Mouse (Mus musculus) small intestine, adult 2 months (tissue): ENCODE results near the gene Igsf9. TPM values are rescaled to one million over a fixed set of nuclear protein-coding genes. Genes with fewer than 3 reads are reported as not detected.
A peak's percentile ranks its signal among the peaks of the same experiment; 100 is the strongest.

ENCODE experiments used
- H3K27ac ChIP-seq: fragments of 200-500 bp; 2 replicates; pipeline ENCODE4 v1.5.1; 2012; ENCODE audit warnings: low read depth, low read length, control low read depth, inconsistent platforms; ENCODE audit not compliant: insufficient read depth
- H3K27me3 ChIP-seq: fragments of 200-500 bp; 2 replicates; pipeline ENCODE4 v1.6.1; 2012; ENCODE audit warnings: mild to moderate bottlenecking, moderate library complexity, low read length, inconsistent platforms; ENCODE audit not compliant: control insufficient read depth, insufficient read depth
- H3K36me3 ChIP-seq: fragments of 200-500 bp; 2 replicates; pipeline ENCODE4 v1.6.1; 2012; ENCODE audit warnings: mild to moderate bottlenecking, low read length, control low read depth, inconsistent platforms; ENCODE audit not compliant: control insufficient read depth, insufficient read depth
- H3K4me1 ChIP-seq: fragments of 200-500 bp; 2 replicates; pipeline ENCODE4 v1.6.1; 2012; ENCODE audit warnings: low read length, inconsistent platforms, mixed read lengths; ENCODE audit not compliant: control insufficient read depth, insufficient read depth, insufficient read length
- H3K4me3 ChIP-seq: fragments of 200-500 bp; 2 replicates; pipeline ENCODE4 v1.5.1; 2012; ENCODE audit warnings: low read depth, mild to moderate bottlenecking, control low read depth, inconsistent platforms, low read length, moderate library complexity
- CTCF ChIP-seq: fragments of 200-500 bp; IDR thresholded peaks from 2 replicates; pipeline ENCODE4 v1.5.1; 2012; ENCODE audit warnings: low read depth, mild to moderate bottlenecking, control low read depth, inconsistent platforms, low read length, moderate library complexity, mixed read lengths; ENCODE audit not compliant: insufficient replicate concordance, insufficient read length; ENCODE audit errors: extremely low read depth
- POLR2A ChIP-seq: fragments of 200-500 bp; IDR thresholded peaks from 2 replicates; pipeline ENCODE4 v1.6.1; 2012; ENCODE audit warnings: low read depth, mild to moderate bottlenecking, control low read depth, inconsistent platforms, low read length, moderate library complexity
- WGBS: fragments of 180-500 bp; shearing (Covaris S2); methylation state at CpG from one replicate; pipeline ENCODE4 v1.1.7; 2018; 5-methylcytosine and 5-hydroxymethylcytosine counted together
- polyA plus RNA-seq: library from polyadenylated mRNA; depleted of rRNA; stranded (reverse); fragments of >200 nt; gene quantifications from 2 replicates; pipeline ENCODE4 v1.2.3, GENCODE M21; 2012

The Igsf9 gene
- polyA plus RNA-seq, 1 experiment, result 516 TPM

DNA sequence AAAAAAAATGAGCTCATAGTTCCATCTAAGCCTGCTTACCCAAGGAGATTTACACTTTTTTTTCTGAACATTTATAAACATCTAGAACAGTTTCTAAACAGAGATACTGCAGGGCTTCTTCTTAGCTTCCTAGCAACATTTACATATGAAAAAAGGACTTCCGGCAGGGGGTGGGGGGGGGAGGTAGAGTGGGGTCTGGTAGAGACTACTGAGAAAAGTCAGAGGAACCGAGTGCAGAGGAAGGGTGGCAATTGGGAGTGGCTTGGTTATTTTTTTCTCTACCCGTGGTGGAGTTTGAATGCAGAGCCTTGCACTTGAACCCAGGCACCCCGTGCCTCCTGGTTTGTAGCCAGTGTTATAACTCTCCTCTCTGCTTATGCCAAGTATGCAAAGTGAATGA, 26.2 kb upstream of the Igsf9 start:
- Histone ChIP-seq H3K36me3 (no peaks in the 10 kb centered on the region), H3K4me3 (no peak overlapping the region), H3K27me3 (no peaks in the 10 kb centered on the region), H3K27ac (peak overlapping the region; percentile 61; the same call in 1 of the 2 replicates), H3K4me1 (peaks cover 7% of the 10 kb centered on the region; the same call in 1 of the 2 replicates)
- WGBS, result 54% methylated on average over 4 of the region's 4 CpGs
- TF ChIP-seq CTCF (no peak), POLR2A (no peak)

DNA sequence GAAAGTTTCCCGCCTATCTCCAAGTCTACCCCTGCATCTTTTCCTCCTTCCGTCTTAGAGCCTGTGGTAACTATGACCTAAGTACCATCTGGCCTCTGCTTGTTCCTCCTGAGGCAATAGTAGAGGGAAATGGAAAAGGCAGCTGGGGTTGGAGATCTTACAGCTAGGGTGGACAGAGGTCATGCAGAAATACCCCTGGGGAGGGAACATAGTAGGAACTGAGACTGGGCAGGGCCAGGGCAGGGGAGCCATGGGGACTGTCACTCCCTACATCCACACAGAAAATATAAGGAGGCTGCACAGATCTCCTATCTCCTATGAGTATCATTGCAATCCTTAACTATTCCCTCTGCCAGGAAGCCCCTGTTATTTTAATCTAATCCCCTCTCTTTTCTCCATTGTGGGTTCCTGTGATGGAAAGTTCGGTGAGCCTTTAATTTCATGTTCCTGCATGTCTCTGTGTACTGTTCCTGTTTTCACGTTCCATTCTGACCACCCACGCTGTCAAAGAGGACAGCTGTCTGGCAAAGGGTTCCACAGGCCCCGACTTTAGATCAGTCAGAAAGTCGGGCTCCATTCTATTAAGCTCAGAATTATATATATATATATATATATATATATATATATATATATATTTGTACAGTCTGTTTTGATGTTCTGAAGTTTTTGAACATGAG, 25.4 kb upstream of the Igsf9 start:
- H3K4me3 ChIP-seq, result no peak overlapping the region
- TF ChIP-seq POLR2A (no peak), CTCF (no peak)
- no peaks in the 10 kb centered on the region for H3K27me3 ChIP-seq
- peaks cover 7% of the 10 kb centered on the region; the same call in 1 of the 2 replicates for H3K4me1 ChIP-seq
- no peaks in the 10 kb centered on the region for H3K36me3 ChIP-seq
- H3K27ac ChIP-seq, result peak overlapping the region; percentile 0; the same call in 1 of the 2 replicates
- 72% methylated on average over 7 of the region's 7 CpGs for WGBS

DNA sequence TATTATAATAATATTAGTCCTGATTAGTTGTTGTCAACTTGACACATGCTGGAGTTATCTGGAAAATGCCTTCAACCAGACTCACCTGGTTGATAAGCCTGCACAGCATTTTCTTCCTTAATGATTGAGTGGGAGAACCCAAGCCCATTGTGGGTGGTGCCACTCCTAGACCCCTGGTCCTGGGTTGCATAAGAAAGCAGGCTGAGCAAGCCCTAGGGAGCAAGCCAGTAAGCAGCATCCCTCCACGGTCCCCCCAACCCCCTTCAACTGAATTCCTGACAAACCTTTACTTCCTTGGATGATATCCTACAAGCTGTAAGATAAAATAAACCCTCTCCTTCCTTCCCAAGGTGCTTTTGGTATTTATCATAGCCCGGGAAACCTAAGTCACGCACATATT, 24.4 kb upstream of the Igsf9 start:
- WGBS, result 47% methylated on average over 3 of the region's 3 CpGs
- Histone ChIP-seq H3K27ac (no peak overlapping the region), H3K4me3 (no peak overlapping the region), H3K4me1 (peaks cover 9% of the 10 kb centered on the region; the same call in 1 of the 2 replicates), H3K36me3 (no peaks in the 10 kb centered on the region), H3K27me3 (no peaks in the 10 kb centered on the region)
- no peak for TF ChIP-seq POLR2A

DNA sequence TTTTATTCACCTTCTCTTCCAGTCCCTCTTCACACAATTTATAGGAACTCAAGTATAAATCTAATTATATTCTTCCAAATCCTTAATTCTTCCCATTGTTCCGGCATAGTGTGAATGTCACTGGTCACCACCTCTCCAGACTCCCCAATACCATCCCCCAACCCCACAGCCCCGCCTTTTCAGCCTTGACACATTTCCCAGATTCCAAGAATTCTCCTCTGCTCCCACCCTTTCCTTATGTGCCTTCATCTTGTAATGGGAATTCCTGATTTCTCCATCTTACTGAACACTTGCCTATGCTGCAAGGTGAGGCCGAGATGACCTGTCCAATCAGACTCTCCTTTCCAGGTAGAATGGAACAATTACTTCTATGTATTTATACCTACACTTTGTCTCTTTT, 23.5 kb upstream of the Igsf9 start:
- Histone ChIP-seq H3K27ac (no peak overlapping the region), H3K36me3 (no peaks in the 10 kb centered on the region), H3K4me3 (no peak overlapping the region), H3K27me3 (no peaks in the 10 kb centered on the region), H3K4me1 (peaks cover 10% of the 10 kb centered on the region; the same call in 1 of the 2 replicates)
- WGBS, result 93% methylated on average over 3 of the region's 3 CpGs
- TF ChIP-seq CTCF (no peak), POLR2A (no peak)

DNA sequence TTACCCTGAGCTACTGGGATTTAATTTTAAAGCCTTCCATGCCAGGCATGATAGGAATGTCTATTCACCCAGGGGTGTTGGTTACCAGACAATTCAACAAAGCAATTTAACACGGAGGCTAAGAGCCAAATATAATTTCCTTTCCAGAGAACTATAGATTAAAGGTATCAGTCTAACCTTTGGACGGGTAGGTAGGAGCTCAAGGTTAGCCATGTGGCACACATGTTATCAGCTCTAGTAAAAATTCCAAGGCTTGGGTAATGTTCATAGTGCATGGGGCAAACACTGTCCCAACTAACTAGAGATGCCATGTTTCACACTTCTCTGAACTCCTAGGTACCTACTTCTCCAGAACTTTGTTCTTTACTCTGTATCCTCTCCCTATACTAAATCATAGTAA, 20.0 kb upstream of the Igsf9 start:
- H3K27me3 ChIP-seq, result no peaks in the 10 kb centered on the region
- peak overlapping the region; percentile 99 for H3K27ac ChIP-seq
- H3K4me3 ChIP-seq, result no peak overlapping the region
- H3K4me1 ChIP-seq, result peaks cover 16% of the 10 kb centered on the region; the same call in 1 of the 2 replicates
- H3K36me3 ChIP-seq, result no peaks in the 10 kb centered on the region
- TF ChIP-seq POLR2A (no peak), CTCF (no peak)
- 18% methylated on average over 2 of the region's 2 CpGs for whole genome bisulfite sequencing

DNA sequence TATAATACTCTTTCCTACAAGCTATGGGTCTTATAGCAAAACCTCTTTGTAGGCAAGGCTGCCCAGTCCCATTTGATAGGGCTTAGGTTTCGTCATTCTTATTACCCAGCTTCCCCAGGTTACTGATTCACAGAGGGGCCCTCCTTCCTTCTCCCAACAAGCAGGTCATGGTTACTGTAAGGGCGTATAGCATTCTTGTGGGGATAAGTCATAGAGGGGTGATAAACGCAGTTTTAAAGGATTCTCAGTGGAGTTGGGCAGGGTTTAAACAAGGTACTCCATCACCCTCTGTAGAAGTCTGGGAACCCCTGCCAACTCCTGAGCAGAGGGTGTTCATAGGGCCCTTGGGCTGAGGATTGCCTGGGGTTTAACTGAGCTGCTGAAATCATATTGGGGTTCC, 19.1 kb upstream of the Igsf9 start:
- H3K27ac ChIP-seq, result peak overlapping the region; percentile 99
- peaks cover 16% of the 10 kb centered on the region; the same call in 1 of the 2 replicates for H3K4me1 ChIP-seq
- peak overlapping the region; percentile 60 for H3K4me3 ChIP-seq
- 22% methylated on average over 3 of the region's 3 CpGs for WGBS
- H3K27me3 ChIP-seq, result no peaks in the 10 kb centered on the region
- no peaks in the 10 kb centered on the region for H3K36me3 ChIP-seq
- TF ChIP-seq POLR2A (no peak), CTCF (no peak)

DNA sequence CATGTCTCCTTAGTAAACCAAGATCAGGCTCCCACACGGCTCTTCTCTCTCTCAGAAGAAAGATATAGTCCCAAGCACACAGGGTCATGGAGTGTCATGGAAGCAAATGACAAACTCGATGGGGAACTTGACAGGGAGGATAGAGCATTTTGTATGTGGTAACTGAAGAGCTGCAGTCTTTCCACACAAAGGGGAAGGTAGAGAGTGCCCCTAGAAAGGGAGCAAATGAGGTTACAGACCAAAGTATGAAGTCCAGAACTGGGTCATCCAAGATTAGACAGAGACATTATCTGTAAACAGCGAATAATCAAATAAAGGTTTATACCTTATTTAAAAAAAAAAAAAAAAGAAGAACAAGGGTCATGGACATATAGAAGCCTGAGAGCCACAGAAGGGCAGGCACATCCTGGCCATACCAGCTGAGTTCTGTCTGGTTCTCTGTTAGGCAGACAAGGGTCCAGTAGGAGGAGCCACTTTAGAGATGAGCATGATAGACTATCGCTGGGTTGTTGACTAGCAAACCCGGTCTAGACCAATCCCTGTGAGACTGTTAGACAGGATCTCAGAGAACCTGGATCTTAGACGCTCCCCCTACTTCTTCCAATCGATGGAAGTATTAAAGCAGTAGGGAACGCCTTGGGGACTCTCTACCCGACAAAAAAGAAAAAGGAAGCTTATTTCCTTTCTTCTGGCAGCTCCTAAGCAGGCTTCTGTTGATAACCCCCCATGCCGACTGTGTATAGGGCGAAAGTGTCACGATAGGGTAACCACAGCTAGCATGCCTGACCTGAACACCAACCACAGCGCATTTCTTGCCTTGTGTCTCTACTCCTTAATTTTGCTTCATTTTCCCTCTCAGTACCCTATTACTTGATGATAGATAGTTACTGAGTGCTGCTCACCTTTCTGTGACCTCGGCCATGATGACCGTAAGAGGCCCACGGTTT, 17.9 kb upstream of the Igsf9 start:
- WGBS, result 58% methylated on average over 16 of the region's 16 CpGs
- Histone ChIP-seq H3K27ac (peak overlapping the region; percentile 93), H3K36me3 (no peaks in the 10 kb centered on the region), H3K4me3 (no peak overlapping the region), H3K4me1 (peaks cover 16% of the 10 kb centered on the region; the same call in 1 of the 2 replicates), H3K27me3 (no peaks in the 10 kb centered on the region)
- TF ChIP-seq CTCF (no peak), POLR2A (no peak)
